Mouse (Mus musculus): ENCODE results near the gene Oog2. TPM values are rescaled to one million over a fixed set of nuclear protein-coding genes. Genes with fewer than 3 reads are reported as not detected.
"Not testable (repeated sequence)": the region's sequence is repeated elsewhere in the genome, so short reads cannot be mapped to it uniquely, and the experiment has no call there.

Oog2 gene
- not detected in 2 replicates for polyA plus RNA-seq (2014; fragmentation: Nextera tagmentation; extraction: Ambion mirVana)

DNA sequence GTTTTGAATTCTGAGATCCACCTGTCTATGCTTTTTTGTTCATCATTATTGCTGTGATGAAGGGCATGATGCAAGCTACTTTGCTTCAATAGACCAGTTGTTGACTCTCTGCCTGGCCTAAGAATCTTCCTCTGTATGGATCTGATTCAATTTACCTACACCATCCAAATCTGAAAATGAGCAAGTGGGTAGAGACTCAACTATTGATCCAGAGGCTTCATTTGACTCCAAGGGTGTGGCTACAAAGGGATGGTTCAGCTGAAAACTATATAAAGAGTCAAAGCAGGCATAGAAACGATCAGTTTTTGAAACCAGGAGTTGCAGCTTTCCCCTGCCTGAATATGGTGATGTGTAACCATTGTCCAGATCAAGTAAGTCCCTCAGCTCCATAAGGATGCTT is at the start of gene Oog2:
TSS of gene Oog2 (plus strand) at position 301 of the 400 bp plus-strand sequence.
- H3K9ac ChIP-seq (ENCODE audit: low read depth, low read length): no peak within 1 kb of the TSS
- ATAC-seq (replicated peaks; ENCODE audit: low FRiP score) (no peak), DNase-seq (ENCODE audit: low spot score) (no peak)
- no peaks in the 10 kb centered on the region for H3K27me3 ChIP-seq (replicated peaks; ENCODE audit: control insufficient read depth, insufficient read depth, low read length)
- H3K4me2 ChIP-seq: no peak within 1 kb of the TSS
- WGBS: 23% methylated on average over 1 of the region's 1 CpGs
- no peaks in the 10 kb centered on the region for H3K36me3 ChIP-seq (ENCODE audit: control insufficient read depth, insufficient read depth, low read length)
- H3K4me3 ChIP-seq (ENCODE audit: low read depth, low read length): no peak within 1 kb of the TSS
- no peak within 1 kb of the TSS for H3K27ac ChIP-seq (ENCODE audit: low read depth, low read length)
- no peaks in the 10 kb centered on the region for H3K4me1 ChIP-seq (replicated peaks; ENCODE audit: control insufficient read depth, insufficient read depth, low read length)
- no peaks in the 10 kb centered on the region for H3K9me3 ChIP-seq (ENCODE audit: control insufficient read depth, low read length)

DNA sequence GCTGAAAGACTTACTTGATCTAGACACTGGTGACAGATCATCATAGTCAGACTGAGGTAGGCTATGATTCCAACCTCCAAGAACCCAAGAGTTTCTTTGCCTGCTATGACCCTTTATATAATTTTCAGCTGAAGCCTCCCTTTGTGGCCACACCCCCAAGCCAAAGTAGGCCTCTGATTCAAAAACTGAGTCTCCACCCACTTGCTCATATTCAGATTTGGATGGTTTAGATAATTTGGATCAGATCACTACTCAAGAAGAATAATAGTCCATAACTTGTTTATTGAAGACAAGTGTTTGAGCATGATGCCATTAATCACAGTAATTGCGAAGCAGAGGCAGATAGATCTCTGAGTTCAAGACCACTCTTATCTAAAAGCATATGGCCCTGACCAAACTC is 28.0 kb upstream of the Oog2 start, which contains the start of gene Oog3:
TSS of gene Oog3 (minus strand) at position 101 of the 400 bp plus-strand sequence.
- WGBS: 67% methylated on average over 1 of the region's 1 CpGs
- H3K4me3 ChIP-seq (ENCODE audit: low read depth, low read length): no peak within 1 kb of the TSS
- H3K27me3 ChIP-seq (replicated peaks; ENCODE audit: control insufficient read depth, insufficient read depth, low read length): no peaks in the 10 kb centered on the region
- H3K27ac ChIP-seq (ENCODE audit: low read depth, low read length): no peak within 1 kb of the TSS
- H3K4me2 ChIP-seq: no peak within 1 kb of the TSS
- H3K4me1 ChIP-seq (replicated peaks; ENCODE audit: control insufficient read depth, insufficient read depth, low read length): no peaks in the 10 kb centered on the region
- ATAC-seq (replicated peaks; ENCODE audit: low FRiP score) (no peak), DNase-seq (ENCODE audit: low spot score) (no peak)
- peaks cover 10% of the 10 kb centered on the region for H3K9me3 ChIP-seq (ENCODE audit: control insufficient read depth, low read length)
- no peaks in the 10 kb centered on the region for H3K36me3 ChIP-seq (ENCODE audit: control insufficient read depth, insufficient read depth, low read length)
- H3K9ac ChIP-seq (ENCODE audit: low read depth, low read length): no peak within 1 kb of the TSS

DNA sequence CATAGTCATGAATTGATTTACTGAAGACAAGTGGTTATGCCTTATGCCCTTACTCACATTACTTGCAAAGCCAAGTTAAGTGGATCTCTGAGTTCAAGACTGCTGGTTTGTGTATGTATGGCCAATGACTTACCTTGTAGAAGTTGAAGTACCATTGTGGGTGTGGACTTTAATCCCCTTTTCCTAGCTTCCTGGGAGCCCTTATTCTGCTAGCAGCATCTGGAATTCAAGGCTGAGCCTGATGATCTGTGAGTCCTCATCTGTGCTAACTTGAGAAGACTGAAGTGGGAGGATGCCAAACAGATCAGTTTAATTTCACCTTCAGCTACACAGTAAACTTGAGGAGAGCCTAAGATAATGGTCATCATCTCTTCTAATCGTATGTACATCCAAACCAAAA is 22.7 kb downstream of the Oog2 start, which contains the start of gene C87977:
TSS of gene C87977 (minus strand) at position 101 of the 400 bp plus-strand sequence.
- H3K9me3 ChIP-seq (ENCODE audit: control insufficient read depth, low read length); H3K4me2 ChIP-seq; DNase-seq (ENCODE audit: low spot score); H3K4me1 ChIP-seq (replicated peaks; ENCODE audit: control insufficient read depth, insufficient read depth, low read length); H3K27ac ChIP-seq (ENCODE audit: low read depth, low read length); H3K9ac ChIP-seq (ENCODE audit: low read depth, low read length); H3K4me3 ChIP-seq (ENCODE audit: low read depth, low read length); ATAC-seq (replicated peaks; ENCODE audit: low FRiP score); H3K36me3 ChIP-seq (ENCODE audit: control insufficient read depth, insufficient read depth, low read length); H3K27me3 ChIP-seq (replicated peaks; ENCODE audit: control insufficient read depth, insufficient read depth, low read length): not testable (repeated sequence)
- 67% methylated on average over 1 of the region's 1 CpGs for WGBS

Other genes with a start within 250 kb of the Oog2 start
- not detected in 2 replicates for gene Pramef25, start 239.7 kb upstream of the Oog2 start, polyA plus RNA-seq (2014; fragmentation: Nextera tagmentation; extraction: Ambion mirVana)
- not detected in 2 replicates for gene Gm13101, start 223.8 kb upstream of the Oog2 start, polyA plus RNA-seq (2014; fragmentation: Nextera tagmentation; extraction: Ambion mirVana)
- gene Pramef17, start 196.3 kb upstream of the Oog2 start, polyA plus RNA-seq (2014; fragmentation: Nextera tagmentation; extraction: Ambion mirVana): not detected in 2 replicates
- gene Pramel4, start 131.6 kb upstream of the Oog2 start, polyA plus RNA-seq (2014; fragmentation: Nextera tagmentation; extraction: Ambion mirVana): not detected in 2 replicates
- gene Gm13102, start 84.2 kb upstream of the Oog2 start, polyA plus RNA-seq (2014; fragmentation: Nextera tagmentation; extraction: Ambion mirVana): not detected in 2 replicates
- not detected in 2 replicates for gene Oog3, start 28.1 kb upstream of the Oog2 start, polyA plus RNA-seq (2014; fragmentation: Nextera tagmentation; extraction: Ambion mirVana)
- gene C87977, start 22.6 kb downstream of the Oog2 start, polyA plus RNA-seq (2014; fragmentation: Nextera tagmentation; extraction: Ambion mirVana): not detected in 2 replicates
- not detected in 2 replicates for gene Pramel5, start 89.8 kb downstream of the Oog2 start, polyA plus RNA-seq (2014; fragmentation: Nextera tagmentation; extraction: Ambion mirVana)
- not detected in 2 replicates for gene Gm13128, start 139.5 kb downstream of the Oog2 start, polyA plus RNA-seq (2014; fragmentation: Nextera tagmentation; extraction: Ambion mirVana)
- gene Gm13119, start 167.2 kb downstream of the Oog2 start, polyA plus RNA-seq (2014; fragmentation: Nextera tagmentation; extraction: Ambion mirVana): not detected in 2 replicates
- gene Pramef20, start 187.2 kb downstream of the Oog2 start, polyA plus RNA-seq (2014; fragmentation: Nextera tagmentation; extraction: Ambion mirVana): not detected in 2 replicates
- gene Pramef12, start 217.7 kb downstream of the Oog2 start, polyA plus RNA-seq (2014; fragmentation: Nextera tagmentation; extraction: Ambion mirVana): 0.09 TPM in 1 of 2 replicates, not detected in the other
- not detected in 2 replicates for gene 1700012P22Rik, start 248.1 kb downstream of the Oog2 start, polyA plus RNA-seq (2014; fragmentation: Nextera tagmentation; extraction: Ambion mirVana)